Mouse (Mus musculus) hindbrain, embryonic 11.5 days (tissue): ENCODE results near the gene Hspa1a. TPM values are rescaled to one million over a fixed set of nuclear protein-coding genes. Genes with fewer than 3 reads are reported as not detected.
A peak's percentile ranks its signal among the peaks of the same experiment; 100 is the strongest.
"Not testable (repeated sequence)": the region's sequence is repeated elsewhere in the genome, so short reads cannot be mapped to it uniquely, and the experiment has no call there.

Experiments
- ATAC-seq: fragments of 200-750 bp; cut with Nextera tagmentation; 2 replicates; pipeline ENCODE4 v1.8.0; 2017; ENCODE audit warnings: mild to moderate bottlenecking, moderate TSS enrichment, moderate library complexity; ENCODE audit not compliant: low FRiP score
- DNase-seq: peaks from one replicate; pipeline ENCODE4 v3.0.0-alpha.2; 2015; ENCODE audit warnings: low spot score
- H3K27ac ChIP-seq: fragments of 300-500 bp; sonication (generic); 2 replicates; pipeline ENCODE4 v1.5.1; 2014; ENCODE audit warnings: mild to moderate bottlenecking, low read depth, low read length
- H3K27me3 ChIP-seq: fragments of 300-500 bp; sonication (generic); 2 replicates; pipeline ENCODE4 v1.6.1; 2014; ENCODE audit warnings: mild to moderate bottlenecking, low read length, moderate library complexity, mixed read lengths; ENCODE audit not compliant: control insufficient read depth, insufficient read depth
- H3K36me3 ChIP-seq: fragments of 300-500 bp; sonication (generic); 2 replicates; pipeline ENCODE4 v1.6.1; 2014; ENCODE audit warnings: mild to moderate bottlenecking, low read length, moderate library complexity, mixed read lengths; ENCODE audit not compliant: control insufficient read depth, insufficient read depth
- H3K4me1 ChIP-seq: fragments of 300-500 bp; sonication (generic); replicated peaks from 2 replicates; pipeline ENCODE4 v1.6.1; 2014; ENCODE audit warnings: low read length, mixed read lengths; ENCODE audit not compliant: control insufficient read depth, insufficient read depth
- H3K4me2 ChIP-seq: fragments of 300-500 bp; sonication (generic); replicated peaks from 2 replicates; pipeline ENCODE4 v1.6.1; 2014; ENCODE audit warnings: mild to moderate bottlenecking, low read depth, low read length
- H3K4me3 ChIP-seq: fragments of 300-500 bp; sonication (generic); 2 replicates; pipeline ENCODE4 v1.5.1; 2014; ENCODE audit warnings: low read depth, low read length
- H3K9ac ChIP-seq: fragments of 300-500 bp; sonication (generic); 2 replicates; pipeline ENCODE4 v1.6.1; 2014; ENCODE audit warnings: low read depth, low read length
- H3K9me3 ChIP-seq: fragments of 300-500 bp; sonication (generic); 2 replicates; pipeline ENCODE4 v1.6.1; 2016; ENCODE audit warnings: low read length; ENCODE audit not compliant: control insufficient read depth
- WGBS: fragments of 180-500 bp; shearing (Covaris S2); extraction: QIAGEN DNeasy Blood & Tissue Kit; methylation state at CpG from one replicate; pipeline ENCODE4 v1.1.7; 2014; 5-methylcytosine and 5-hydroxymethylcytosine counted together
- polyA plus RNA-seq: library from polyadenylated mRNA; unstranded; fragments of >200 nt; fragmentation: Nextera tagmentation; extraction: Ambion mirVana; gene quantifications from 2 replicates; pipeline ENCODE4 v1.2.1, GENCODE M21; 2014

Gene Hspa1a
- polyA plus RNA-seq, 1 experiment from 2014 or later, result 1.4 TPM

DNA sequence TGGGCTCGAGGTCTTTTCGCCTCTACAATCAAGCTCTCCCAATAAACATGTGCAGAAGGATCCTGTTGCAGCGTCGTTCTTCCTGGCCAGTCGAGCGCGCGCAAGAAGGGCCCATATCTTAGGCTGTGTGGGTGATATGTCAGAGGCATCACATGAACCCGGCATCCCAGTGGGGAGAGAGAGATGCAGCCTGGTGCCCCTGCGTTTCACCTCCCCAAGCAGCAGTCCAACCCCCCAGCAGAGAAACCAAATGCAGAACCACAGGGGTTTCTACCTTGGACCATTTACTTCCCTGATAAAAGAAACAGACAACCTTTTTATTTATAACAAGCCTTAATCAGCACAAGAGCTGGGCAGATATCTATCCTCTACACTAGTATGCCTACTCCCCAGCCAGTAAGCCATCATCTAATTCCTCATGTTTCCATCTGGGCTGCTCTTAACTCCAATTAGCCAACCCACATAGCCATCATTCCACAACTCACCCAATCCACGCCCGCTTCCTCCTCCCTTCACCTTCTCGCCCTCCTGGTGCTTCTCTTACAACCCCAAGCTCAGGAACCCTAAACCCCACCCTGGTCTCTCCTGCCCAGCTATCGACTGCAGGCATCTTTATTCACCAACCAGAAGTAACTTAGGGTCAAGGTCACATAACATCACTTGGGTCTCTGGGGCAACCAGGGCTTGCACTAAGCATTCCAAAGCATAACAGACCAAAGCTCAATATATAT lies 24.6 kb upstream of the Hspa1a start:
- no peak for DNase-seq
- H3K27ac ChIP-seq, result no peak overlapping the region
- 84% methylated on average over 12 of the region's 14 CpGs for WGBS
- no peaks in the 10 kb centered on the region for H3K27me3 ChIP-seq
- H3K9ac ChIP-seq, result no peak overlapping the region
- no peak overlapping the region for H3K4me3 ChIP-seq
- no peaks in the 10 kb centered on the region for H3K4me1 ChIP-seq
- no peak overlapping the region for H3K4me2 ChIP-seq
- H3K36me3 ChIP-seq, result no peaks in the 10 kb centered on the region
- no peaks in the 10 kb centered on the region for H3K9me3 ChIP-seq
- ATAC-seq, result no peak

GRCm38 (mm10) chr17:34995927-34996326 lies 24.0 kb upstream of the Hspa1a start:
- not testable (repeated sequence) for H3K4me2 ChIP-seq, H3K4me3 ChIP-seq, H3K27me3 ChIP-seq, H3K27ac ChIP-seq, DNase-seq, H3K9me3 ChIP-seq, H3K36me3 ChIP-seq, H3K4me1 ChIP-seq, H3K9ac ChIP-seq, ATAC-seq
- WGBS, result 95% methylated on average over 4 of the region's 4 CpGs

DNA sequence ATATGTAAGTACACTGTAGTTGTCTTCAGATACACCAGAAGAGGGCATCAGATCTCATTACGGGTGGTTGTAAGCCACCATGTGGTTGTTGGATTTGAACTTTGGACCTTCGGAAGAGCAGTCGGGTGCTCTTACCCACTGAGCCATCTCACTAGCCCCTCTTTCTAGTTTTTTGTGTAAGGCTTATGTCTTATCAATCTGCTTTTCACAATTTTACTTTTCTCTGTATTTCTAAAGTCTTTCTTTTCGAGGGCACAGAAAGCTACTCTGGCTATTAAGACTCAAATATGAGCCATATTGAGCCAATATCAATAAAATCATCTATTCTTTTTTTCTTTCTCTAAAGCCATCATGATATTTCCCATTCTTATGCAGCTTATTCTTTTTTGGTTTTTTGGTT lies 23.2 kb upstream of the Hspa1a start:
- H3K4me2 ChIP-seq, H3K9me3 ChIP-seq, H3K27ac ChIP-seq, H3K36me3 ChIP-seq, ATAC-seq, DNase-seq, H3K27me3 ChIP-seq, H3K4me1 ChIP-seq, H3K4me3 ChIP-seq, H3K9ac ChIP-seq: not testable (repeated sequence)
- 97% methylated on average over 4 of the region's 4 CpGs for WGBS

DNA sequence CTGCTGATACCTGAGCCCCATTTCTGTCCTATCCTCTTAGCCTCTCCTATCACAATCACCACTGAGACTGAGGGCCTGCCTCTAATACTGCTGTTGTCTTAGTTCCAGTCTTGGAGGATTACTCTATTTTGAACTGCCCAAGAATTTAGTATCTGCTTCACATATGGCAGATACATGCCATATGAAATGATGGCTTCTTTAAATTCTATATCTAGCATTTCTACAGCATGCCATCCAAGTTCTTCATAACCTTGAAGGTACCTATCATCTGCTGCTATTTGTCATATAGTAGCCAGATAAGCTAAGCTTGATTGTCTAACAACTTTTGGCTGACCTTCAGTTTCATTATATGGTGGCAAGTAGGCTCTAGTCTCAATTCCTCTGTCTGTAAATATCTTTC lies 22.8 kb upstream of the Hspa1a start:
- ATAC-seq, result no peak

DNA sequence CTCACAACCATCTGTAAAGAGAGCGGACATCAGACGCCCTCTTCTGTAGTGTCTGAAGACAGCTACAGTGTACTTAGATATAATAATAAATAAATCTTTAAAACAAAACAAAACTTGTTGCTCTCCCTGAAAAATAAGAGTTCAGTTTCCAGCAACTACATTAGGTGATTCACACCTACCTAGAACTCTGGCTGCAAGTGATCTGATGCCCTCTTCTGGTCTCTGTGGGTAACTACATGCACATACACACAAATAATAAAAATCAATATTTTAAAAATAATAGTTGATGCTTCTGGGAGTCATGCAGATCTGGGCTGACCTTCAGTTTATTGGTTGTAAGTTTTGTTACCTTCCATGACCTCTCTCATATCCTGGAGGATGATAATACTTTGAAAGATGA lies 12.3 kb upstream of the Hspa1a start:
- Histone ChIP-seq H3K27ac (no peak overlapping the region), H3K9me3 (no peaks in the 10 kb centered on the region), H3K4me2 (no peak overlapping the region), H3K36me3 (peaks cover 4% of the 10 kb centered on the region), H3K4me3 (no peak overlapping the region), H3K4me1 (peaks cover 4% of the 10 kb centered on the region), H3K27me3 (no peaks in the 10 kb centered on the region), H3K9ac (no peak overlapping the region)
- DNase-seq (peak; percentile 20), ATAC-seq (no peak)
- 83% methylated on average over 2 of the region's 2 CpGs for WGBS

More for the DNA sequence above, 22.8 kb upstream of the Hspa1a start:
- H3K4me2 ChIP-seq, result no peak overlapping the region
- no peak for DNase-seq
- no peak overlapping the region for H3K4me3 ChIP-seq
- H3K4me1 ChIP-seq, result no peaks in the 10 kb centered on the region
- H3K27ac ChIP-seq, result no peak overlapping the region
- H3K9ac ChIP-seq, result no peak overlapping the region
- H3K9me3 ChIP-seq, result no peaks in the 10 kb centered on the region
- H3K27me3 ChIP-seq, result no peaks in the 10 kb centered on the region
- 0 out of 2 replicates have a peak, but pooled peaks cover 2% of the 10 kb centered on the region for H3K36me3 ChIP-seq

- ATAC-seq (peak; percentile 36), DNase-seq (no peak)
- no peaks in the 10 kb centered on the region for H3K27me3 ChIP-seq
- peaks cover 4% of the 10 kb centered on the region for H3K4me1 ChIP-seq
- H3K9me3 ChIP-seq, result no peaks in the 10 kb centered on the region
- H3K36me3 ChIP-seq, result peaks cover 4% of the 10 kb centered on the region
- H3K27ac ChIP-seq, result peak overlapping the region; percentile 96; the same call in 1 of the 2 replicates
- WGBS, result under 1% methylated on average over 15 of the region's 15 CpGs
- H3K9ac ChIP-seq, result peak overlapping the region; percentile 94
- H3K4me3 ChIP-seq, result peak overlapping the region; percentile 60
- peak overlapping the region; percentile 88 for H3K4me2 ChIP-seq
Observed at GRCm38 (mm10) chr17:34982328-34982727, 10.4 kb upstream of the Hspa1a start.

DNA sequence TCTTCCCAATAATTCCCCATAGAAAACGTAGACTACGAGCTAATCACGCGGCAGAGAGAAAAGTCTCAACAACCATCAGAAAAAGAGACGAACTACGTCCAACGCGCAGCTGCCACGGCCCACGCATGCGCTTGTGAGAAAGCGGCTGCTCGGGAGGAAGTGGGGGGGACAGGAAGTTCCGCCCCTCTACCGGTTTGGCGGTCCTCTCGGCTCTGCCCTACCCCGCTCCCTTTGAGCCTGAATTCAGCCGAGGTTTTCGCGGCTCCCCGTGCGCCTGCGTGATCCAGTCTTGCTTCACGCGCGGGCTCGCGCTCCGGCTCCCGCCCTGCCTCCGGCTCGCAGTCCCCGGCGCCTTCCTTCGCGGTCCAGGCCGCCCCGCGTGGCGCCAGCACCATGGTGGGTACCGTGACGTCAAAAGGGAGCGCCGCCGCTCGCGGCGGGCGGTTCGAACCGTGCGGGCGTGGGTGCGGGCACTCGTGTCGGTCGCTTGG lies 9.8 kb upstream of the Hspa1a start, which contains the start of gene Lsm2:
Gene Lsm2 (plus strand): TSS at position 173 of the 491 bp plus-strand sequence.
- under 1% methylated on average over 58 of the region's 58 CpGs for WGBS
- peak; percentile 91 for ATAC-seq

DNA sequence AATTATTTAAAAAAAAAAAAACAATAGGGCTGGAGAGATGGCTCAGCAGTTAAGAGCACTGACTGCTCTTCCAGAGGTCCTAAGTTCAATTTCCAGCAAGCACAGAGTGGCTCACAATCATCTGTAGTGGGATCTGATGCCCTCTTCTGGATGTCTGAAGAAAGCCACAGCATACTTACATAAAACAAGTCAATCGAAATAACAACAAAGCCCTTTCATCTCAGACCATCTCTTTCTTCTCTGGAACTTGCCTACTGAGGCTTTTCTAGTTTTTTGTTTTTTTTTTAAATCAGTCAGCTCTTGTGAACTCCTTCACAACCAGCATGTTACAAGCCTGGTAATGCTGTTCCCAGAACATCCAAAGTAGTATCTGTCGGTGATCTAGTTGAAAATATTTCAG lies 8.7 kb upstream of the Hspa1a start:
- no peaks in the 10 kb centered on the region for H3K9me3 ChIP-seq
- DNase-seq (peak; percentile 37), ATAC-seq (no peak)
- peak overlapping the region; percentile 60 for H3K4me3 ChIP-seq
- 16% methylated on average over 2 of the region's 2 CpGs for WGBS
- peaks cover 4% of the 10 kb centered on the region for H3K4me1 ChIP-seq
- H3K27me3 ChIP-seq, result no peaks in the 10 kb centered on the region
- H3K9ac ChIP-seq, result peak overlapping the region; percentile 54; the same call in 1 of the 2 replicates
- peak overlapping the region; percentile 61 for H3K27ac ChIP-seq
- peaks cover under 1% of the 10 kb centered on the region; the same call in 1 of the 2 replicates for H3K36me3 ChIP-seq
- peak overlapping the region; percentile 88 for H3K4me2 ChIP-seq

More for the DNA sequence above, 9.8 kb upstream of the Hspa1a start, which contains the start of gene Lsm2:
- H3K4me3 ChIP-seq, result peak within 1 kb of the TSS; percentile 60
- H3K27ac ChIP-seq, result peak within 1 kb of the TSS; percentile 96
- DNase-seq, result peak; percentile 93
- H3K27me3 ChIP-seq, result no peaks in the 10 kb centered on the region
- H3K4me1 ChIP-seq, result peaks cover 4% of the 10 kb centered on the region
- no peaks in the 10 kb centered on the region for H3K9me3 ChIP-seq
- H3K36me3 ChIP-seq, result peaks cover 4% of the 10 kb centered on the region
- peak within 1 kb of the TSS; percentile 94 for H3K9ac ChIP-seq
- H3K4me2 ChIP-seq, result peak within 1 kb of the TSS; percentile 88

DNA sequence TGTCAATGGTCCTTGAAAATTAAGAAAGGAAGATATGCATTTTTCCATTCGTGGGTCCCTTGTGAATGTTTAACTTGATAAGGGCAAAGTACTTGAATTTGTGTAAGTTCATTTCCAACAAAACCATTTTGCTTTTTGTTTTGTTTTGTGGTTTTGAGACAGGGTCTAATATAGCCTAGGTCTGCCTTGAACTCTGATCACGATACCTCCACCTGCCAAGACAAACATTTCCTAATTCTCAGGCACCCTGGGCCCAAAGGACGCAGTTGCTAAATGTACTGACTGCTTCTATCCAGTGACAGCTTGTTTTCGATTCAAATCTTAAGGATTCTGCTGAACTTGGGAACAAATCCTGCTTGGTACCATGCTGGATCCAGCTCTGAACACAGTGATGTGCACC lies 7.7 kb upstream of the Hspa1a start:
- Histone ChIP-seq H3K36me3 (no peaks in the 10 kb centered on the region), H3K4me3 (no peak overlapping the region), H3K9ac (no peak overlapping the region), H3K4me1 (peaks cover 4% of the 10 kb centered on the region), H3K4me2 (no peak overlapping the region), H3K27ac (no peak overlapping the region), H3K27me3 (no peaks in the 10 kb centered on the region), H3K9me3 (no peaks in the 10 kb centered on the region)
- WGBS, result 95% methylated on average over 4 of the region's 4 CpGs
- ATAC-seq, result no peak
- no peak for DNase-seq
